Mouse (Mus musculus) c-Kit-positive CD71-negative TER-119-negative erythroid progenitor cells, embryonic 14.5 days (primary cell): ENCODE results near the gene Cyp2s1.

Experiments used
- DNase-seq: peaks from one replicate; pipeline ENCODE4 v3.0.0-alpha.2; 2013; ENCODE audit warnings: low read depth

Gene Cyp2s1

DNA sequence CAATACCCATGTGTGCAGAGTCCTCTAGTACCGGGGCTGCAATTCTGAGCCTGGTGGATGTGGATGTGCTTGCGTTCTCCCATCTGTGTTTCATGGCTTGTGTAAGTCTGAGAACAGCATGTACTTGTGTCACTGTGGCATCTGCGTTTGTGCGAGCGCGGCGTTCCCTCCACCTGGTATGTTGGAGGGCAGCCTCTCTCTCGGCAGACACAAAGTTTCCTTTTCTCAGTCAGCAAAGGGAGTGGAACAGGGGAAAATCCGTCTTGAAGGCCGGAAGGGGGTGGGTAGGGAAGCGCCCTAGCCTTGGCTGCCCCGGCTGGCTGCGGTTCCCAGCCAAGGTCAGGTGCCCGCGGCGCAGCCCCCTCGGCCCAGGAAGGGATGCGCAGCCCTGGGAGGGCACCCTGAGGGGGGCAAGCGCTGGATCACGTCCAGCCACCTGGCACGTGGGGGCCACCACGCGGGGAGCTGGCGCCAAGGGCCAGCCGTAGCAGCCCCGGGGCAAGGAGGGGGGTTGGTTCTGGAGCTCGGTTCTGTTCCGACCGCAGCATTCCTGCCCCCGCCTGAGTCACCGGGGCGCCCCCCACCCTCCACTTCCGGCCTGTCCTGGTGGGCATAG, 35.3 kb downstream of the Cyp2s1 start:
- no peak for DNase-seq

DNA sequence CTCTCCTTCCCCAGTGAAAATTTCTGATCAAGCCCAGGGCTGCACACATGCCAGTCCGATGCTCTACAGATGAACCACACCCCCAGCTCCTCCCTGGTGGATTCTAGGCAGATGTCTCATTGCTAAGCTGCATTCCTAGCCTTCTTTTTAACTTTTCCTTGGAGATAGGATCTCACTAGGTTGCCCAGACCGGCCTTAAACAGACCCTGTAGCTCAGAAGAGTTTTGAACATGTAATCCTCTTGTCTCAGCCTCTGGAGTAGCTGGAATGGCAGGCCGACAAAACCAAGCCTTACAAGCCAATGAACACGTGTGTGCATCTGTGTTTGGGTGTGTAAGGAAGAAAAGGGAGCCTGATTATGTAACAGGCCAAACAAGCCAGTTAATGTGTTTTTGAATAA, 36.0 kb downstream of the Cyp2s1 start:
- no peak for DNase-seq

DNA sequence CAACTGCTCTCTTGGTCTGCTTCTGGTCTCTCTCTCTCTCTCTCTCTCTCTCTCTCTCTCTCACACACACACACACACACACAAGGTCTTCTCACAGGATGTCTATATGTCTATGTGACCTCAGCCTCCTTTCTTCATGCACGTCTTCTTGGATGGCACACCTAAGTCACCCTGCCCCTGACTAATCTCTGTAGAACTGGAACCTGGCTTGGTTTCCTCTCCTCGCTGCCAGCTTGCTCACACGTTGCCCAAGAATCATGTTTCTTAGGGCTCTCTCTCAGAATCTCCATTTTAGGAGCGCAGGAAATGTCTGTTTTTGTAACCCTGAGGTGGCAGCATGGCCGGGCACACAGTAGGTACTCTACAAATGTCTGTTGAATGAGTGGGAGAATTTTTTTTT, 36.7 kb downstream of the Cyp2s1 start:
- no peak for DNase-seq

DNA sequence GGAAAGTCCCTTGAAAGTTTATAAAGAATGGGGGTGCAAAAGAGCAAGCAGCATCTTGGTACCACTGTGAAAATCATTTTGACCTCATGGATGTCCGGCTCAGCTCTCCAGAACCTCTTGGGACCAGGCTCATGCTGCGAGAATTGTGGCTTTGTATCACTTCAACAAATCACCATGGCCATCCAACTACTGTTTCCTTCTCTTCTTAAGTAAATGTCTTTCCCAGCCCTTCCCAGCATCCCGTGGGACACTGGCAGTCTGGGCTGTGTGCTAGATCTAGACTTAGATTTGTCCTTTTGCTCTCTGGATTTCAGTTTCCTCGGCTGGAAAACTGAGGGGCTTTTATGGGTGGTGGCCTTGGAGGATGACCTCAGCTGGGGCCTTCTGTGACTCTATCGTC, 48.5 kb downstream of the Cyp2s1 start:
- DNase-seq, result no peak

DNA sequence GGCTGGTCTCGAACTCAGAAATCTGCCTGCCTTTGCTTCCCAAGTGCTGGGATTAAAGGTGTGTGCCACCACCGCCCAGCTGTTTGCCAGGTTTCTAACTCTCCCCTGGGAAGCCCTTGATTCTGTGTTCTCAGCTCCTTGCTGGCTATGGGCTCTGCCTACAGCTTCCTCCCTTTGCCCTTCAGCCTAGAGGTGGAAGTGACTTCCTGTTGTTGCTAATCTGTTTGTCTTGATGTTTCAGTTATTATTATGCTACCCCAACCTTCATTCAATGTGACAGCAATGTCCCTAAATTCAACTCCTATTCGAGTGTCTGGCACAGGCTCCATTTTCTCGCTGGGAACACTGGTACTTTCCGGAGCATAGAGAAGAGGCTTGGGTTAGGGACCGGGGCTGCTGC, 50.6 kb downstream of the Cyp2s1 start:
- DNase-seq, result no peak

DNA sequence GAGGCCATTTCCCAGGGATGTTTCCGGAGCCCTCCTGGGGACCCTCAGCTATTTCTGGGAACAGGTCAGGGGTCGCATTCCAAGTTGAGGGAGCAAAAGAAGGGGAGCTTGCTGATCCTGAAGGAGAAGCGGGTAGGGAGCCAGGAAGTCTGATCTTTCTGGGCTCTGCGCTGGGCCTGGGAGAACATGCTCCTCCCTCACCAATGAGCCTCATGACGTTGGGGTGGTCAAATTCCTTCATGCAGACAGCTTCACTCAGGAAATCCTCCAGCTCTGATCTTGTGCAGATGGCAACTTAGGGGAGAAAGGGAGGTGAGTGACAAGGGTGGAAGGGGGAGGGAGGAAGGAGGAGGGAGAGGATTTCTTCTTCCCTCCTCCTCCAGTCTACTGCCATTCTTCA, 52.5 kb downstream of the Cyp2s1 start:
- DNase-seq, result no peak

DNA sequence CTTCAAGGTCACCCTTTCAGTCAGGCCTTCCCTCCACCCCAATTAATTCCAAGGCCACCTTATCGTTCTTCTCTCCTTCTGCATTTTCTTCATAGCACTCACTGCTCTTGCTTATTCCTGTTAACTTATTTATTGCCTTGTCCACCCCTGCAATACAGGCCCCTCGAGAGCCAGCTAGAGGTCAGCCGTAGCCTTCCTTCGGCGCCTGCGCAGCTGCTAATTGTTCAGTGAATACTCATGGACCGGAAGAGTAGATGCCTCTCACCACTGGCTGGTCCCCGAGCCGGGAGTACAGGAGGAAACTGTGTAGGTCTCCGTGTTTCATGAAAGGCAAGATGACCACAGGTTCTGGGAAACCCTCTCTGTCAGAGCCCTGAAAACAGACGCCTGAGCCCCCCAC, 53.0 kb downstream of the Cyp2s1 start:
- no peak for DNase-seq

DNA sequence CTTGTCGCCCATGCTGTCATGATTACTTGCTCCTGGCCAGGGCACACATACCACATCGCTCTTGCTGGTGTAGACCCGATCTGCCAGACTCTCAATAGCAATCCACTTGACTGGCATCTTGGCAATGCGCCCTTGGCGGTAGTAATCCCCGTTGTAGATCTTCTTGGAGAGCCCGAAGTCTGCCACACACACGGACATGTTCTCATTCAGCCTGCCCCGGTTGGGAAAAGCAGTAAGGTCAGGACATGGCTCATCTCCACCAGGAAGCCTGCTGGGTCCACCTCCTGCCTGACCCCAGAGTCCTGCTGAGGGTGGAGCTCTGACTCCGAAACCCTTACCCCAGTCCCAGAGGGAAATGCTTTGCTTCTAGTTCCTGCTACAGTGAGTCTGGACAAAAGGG, 55.4 kb downstream of the Cyp2s1 start:
- no peak for DNase-seq

DNA sequence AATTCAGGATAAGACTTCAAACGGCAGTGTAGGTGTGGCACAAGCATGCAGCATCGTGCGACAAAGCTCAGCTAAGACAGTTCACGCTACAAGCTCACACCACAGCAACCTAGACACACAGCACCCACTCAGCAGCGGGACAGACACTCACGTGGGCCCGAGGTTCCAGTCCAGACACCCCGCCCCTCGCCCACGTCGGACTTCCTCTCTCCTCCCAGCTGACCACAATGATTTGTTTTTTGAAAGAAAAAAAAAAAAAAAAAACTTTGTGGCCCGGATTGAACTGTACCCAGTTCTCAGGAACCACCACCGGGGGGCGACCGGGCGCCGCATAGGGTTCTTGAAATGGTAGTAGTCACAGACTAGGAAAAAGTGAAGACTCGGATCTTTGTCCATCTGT, 60.7 kb downstream of the Cyp2s1 start:
- peak; percentile 85 for DNase-seq

DNA sequence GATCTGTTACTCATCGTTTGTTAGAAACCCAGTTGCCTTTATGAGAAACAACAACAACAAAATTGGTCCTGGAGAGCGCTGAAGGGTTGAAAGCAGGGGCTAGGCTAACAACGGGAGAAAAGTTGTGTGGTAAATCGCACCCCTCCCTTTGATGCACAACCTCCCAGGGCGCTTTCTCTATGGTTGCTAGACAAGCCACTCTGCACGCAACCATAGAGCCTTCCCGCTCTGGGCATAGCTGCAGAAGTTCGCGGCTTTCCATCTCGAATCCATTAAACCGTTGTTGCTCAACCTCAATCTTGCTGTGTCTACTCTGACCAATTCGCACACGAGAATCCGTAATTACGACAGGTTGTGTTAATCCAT, 61.3 kb downstream of the Cyp2s1 start:
- DNase-seq, result no peak

DNA sequence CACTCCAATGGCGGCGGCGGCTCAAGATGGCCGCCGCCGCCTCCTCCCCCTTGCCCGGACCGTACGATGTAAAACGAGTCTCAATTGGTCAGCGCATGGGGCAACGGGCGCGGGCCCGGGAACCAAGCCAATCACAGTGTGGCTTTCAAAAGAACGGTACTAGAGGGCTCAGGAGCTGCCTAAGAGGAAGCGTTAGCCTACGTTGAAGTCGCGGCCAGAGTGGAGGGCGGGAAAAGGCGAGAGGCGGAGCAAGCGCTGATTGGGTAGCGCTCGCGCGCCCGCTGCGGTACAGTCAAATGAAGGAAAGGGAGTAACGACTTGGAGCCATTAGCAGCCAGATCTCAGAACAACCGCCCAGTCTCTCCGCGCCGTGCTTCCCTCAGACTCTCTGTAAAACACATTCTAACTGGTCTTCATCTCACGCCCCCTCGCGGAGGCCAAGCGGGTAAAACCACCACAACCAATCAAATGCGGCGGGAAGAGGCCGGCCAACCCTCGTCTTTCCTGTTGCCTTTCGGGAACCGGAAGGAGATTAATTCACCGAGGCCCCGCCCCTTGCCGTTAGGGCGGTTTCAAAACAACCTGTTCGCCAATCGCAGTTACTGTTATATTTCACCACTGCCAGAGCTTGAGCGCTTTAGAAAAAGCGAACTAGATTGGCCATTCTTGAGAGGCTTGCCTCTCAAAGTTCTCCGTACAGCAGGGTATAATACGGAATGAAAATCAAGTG, 61.8 kb downstream of the Cyp2s1 start, which contains the start of gene Hnrnpul1:
Gene Hnrnpul1 (minus strand): TSS at position 20 of the 730 bp plus-strand sequence.
- peak; percentile 98 for DNase-seq

DNA sequence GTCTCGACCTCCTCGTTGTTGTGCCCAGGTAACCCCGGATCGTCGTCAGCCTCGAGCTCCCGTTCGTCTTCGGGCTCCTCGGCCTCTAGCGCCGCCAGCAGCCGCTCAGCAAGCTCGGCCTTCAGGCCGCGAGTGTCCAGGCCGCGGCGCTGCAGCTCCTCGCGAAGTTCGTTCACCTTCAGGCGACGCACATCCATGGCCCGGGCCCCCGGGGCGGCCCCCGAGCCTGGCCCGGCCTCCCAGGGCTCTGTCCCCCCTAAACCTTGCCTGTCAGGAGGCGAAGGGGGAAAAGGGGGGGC, 62.3 kb downstream of the Cyp2s1 start:
- DNase-seq, result no peak

DNA sequence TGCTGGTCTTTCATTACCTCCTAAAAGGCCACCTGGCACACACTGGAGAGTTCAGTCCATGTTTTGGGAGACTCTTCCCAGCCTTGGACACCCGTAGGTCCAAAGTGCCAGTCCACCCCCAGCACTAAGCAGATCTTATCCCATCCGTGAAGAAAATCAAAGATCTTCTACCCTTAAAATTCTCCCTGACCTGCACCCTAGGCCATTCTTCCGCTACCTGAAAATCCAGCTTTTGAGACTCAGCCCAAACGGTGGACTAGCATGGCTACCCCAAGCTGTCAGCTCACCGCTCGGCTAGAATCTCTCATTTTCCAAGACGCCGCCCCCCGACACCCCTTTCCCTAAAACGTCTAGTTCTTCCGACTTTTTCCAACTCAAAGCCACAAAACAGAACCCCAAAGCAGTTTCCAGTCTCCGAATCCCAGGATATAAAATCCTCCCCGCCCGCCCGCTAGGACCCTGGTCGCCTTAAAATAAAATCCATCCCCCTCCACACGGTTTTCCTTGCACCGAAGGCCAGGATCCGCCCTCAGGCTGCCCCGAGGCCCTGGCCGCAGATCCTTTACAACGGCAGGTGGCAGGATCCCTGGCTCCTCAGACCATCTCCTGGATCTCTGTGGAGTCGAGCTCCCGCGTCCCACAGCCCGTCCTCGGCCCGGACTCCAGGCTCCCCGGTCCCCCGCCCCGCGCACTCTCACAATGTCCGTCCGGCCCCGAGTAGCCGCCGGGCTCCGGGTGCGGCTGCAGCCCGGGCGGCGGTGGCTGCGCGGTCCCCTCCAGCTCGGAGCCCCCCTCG, 62.9 kb downstream of the Cyp2s1 start:
- no peak for DNase-seq

DNA sequence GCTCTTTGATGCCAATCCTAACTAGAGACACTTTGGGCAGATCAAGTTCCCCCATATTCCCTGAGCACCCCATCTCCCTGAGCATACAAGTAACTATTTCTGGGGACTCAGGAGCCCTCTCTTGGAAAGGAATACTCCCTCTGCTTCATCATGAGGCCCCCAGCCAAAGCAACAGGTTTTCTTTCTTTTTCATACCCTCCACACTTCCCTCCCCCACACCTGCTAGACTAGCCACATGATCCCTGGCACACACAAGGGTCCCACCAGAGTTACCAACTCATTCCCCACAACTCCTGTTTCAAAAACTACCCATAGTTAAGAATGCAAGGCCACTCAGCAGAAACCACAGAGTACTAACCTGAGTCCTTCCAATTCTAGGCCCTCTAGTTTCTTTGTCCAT, 63.6 kb downstream of the Cyp2s1 start:
- no peak for DNase-seq
